Mouse (Mus musculus): Measurements from ENCODE around the gene Axl. TPM values are rescaled to one million over a fixed set of nuclear protein-coding genes. Genes with fewer than 3 reads are reported as not detected.

The Axl gene
- polyA plus RNA-seq, 1 experiment = 33.5 TPM

GRCm38 (mm10) chr7:25783746-25784145, 4.8 kb downstream of the Axl start:
- TF ChIP-seq POLR2A (IDR thresholded peaks at IDR 0.05; ENCODE audit: extremely low read depth, insufficient read depth, low read length) (no peak), CTCF (IDR thresholded peaks at IDR 0.05; ENCODE audit: extremely low read depth, insufficient read depth, low read length) (no peak)
- H3K27ac ChIP-seq (ENCODE audit: insufficient read depth, low read length) = no peak overlapping the region
- no peak overlapping the region for H3K4me3 ChIP-seq (ENCODE audit: insufficient read depth, low read length)

GRCm38 (mm10) chr7:25782744-25783143, 5.8 kb downstream of the Axl start:
- Histone ChIP-seq H3K4me3 (ENCODE audit: insufficient read depth, low read length) (no peak overlapping the region), H3K27ac (ENCODE audit: insufficient read depth, low read length) (no peak overlapping the region), H3K4me1 (ENCODE audit: control insufficient read depth, insufficient read depth, low read length) (peaks cover 4% of the 10 kb centered on the region; the same call in 1 of the 2 replicates)
- no peak for TF ChIP-seq CTCF (IDR thresholded peaks at IDR 0.05; ENCODE audit: extremely low read depth, insufficient read depth, low read length)
- TF ChIP-seq POLR2A (IDR thresholded peaks at IDR 0.05; ENCODE audit: extremely low read depth, insufficient read depth, low read length) = no peak

More at GRCm38 (mm10) chr7:25783746-25784145, 4.8 kb downstream of the Axl start:
- peaks cover 4% of the 10 kb centered on the region; the same call in 1 of the 2 replicates for H3K4me1 ChIP-seq (ENCODE audit: control insufficient read depth, insufficient read depth, low read length)

DNA sequence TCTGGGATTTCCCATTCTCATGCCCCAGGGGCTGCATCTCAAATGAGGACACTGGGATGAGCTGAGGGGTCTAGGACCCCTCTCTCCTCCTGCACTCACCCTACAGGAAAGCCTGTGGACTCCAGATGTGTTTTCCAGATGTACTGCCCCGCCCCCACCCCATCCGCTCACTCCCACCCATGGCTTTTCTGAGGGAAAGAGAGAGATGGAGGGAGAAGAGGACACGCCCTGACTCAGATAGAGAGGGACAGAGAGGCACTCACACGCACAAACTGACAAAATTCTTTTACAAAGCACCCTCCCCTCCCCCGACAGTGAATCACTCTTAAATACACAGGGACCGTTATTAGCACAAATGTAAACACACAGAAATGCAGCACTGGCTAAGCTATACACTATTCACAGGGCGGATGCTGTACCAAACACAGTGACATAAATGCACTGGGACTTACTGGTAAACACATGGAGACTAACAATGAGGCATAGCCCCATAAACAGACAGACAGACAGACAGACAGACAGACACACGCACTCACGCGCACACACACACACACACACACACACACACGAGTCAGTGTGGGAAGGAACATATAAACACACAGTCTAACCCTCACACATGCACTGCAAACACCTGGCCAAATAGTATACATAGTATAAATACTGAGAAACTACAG, 6.4 kb downstream of the Axl start:
- H3K4me3 ChIP-seq (ENCODE audit: insufficient read depth, low read length) = no peak overlapping the region
- H3K4me1 ChIP-seq (ENCODE audit: control insufficient read depth, insufficient read depth, low read length) = peaks cover 4% of the 10 kb centered on the region; the same call in 1 of the 2 replicates
- TF ChIP-seq CTCF (IDR thresholded peaks at IDR 0.05; ENCODE audit: extremely low read depth, insufficient read depth, low read length) (no peak), POLR2A (IDR thresholded peaks at IDR 0.05; ENCODE audit: extremely low read depth, insufficient read depth, low read length) (no peak)
- H3K27ac ChIP-seq (ENCODE audit: insufficient read depth, low read length) = no peak overlapping the region

DNA sequence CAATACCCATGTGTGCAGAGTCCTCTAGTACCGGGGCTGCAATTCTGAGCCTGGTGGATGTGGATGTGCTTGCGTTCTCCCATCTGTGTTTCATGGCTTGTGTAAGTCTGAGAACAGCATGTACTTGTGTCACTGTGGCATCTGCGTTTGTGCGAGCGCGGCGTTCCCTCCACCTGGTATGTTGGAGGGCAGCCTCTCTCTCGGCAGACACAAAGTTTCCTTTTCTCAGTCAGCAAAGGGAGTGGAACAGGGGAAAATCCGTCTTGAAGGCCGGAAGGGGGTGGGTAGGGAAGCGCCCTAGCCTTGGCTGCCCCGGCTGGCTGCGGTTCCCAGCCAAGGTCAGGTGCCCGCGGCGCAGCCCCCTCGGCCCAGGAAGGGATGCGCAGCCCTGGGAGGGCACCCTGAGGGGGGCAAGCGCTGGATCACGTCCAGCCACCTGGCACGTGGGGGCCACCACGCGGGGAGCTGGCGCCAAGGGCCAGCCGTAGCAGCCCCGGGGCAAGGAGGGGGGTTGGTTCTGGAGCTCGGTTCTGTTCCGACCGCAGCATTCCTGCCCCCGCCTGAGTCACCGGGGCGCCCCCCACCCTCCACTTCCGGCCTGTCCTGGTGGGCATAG, 7.1 kb downstream of the Axl start:
- Histone ChIP-seq H3K4me1 (ENCODE audit: control insufficient read depth, insufficient read depth, low read length) (peaks cover 4% of the 10 kb centered on the region; the same call in 1 of the 2 replicates), H3K27ac (ENCODE audit: insufficient read depth, low read length) (no peak overlapping the region), H3K4me3 (ENCODE audit: insufficient read depth, low read length) (no peak overlapping the region)
- TF ChIP-seq CTCF (IDR thresholded peaks at IDR 0.05; ENCODE audit: extremely low read depth, insufficient read depth, low read length) = no peak
- TF ChIP-seq POLR2A (IDR thresholded peaks at IDR 0.05; ENCODE audit: extremely low read depth, insufficient read depth, low read length) = no peak

- Histone ChIP-seq H3K4me3 (ENCODE audit: insufficient read depth, low read length) (no peak overlapping the region), H3K27ac (ENCODE audit: insufficient read depth, low read length) (no peak overlapping the region), H3K4me1 (ENCODE audit: control insufficient read depth, insufficient read depth, low read length) (peaks cover 4% of the 10 kb centered on the region; the same call in 1 of the 2 replicates)
- no peak for TF ChIP-seq CTCF (IDR thresholded peaks at IDR 0.05; ENCODE audit: extremely low read depth, insufficient read depth, low read length)
- TF ChIP-seq POLR2A (IDR thresholded peaks at IDR 0.05; ENCODE audit: extremely low read depth, insufficient read depth, low read length) = no peak
Measured at GRCm38 (mm10) chr7:25780753-25781152, 7.8 kb downstream of the Axl start.

- Histone ChIP-seq H3K4me3 (ENCODE audit: insufficient read depth, low read length) (no peak overlapping the region), H3K27ac (ENCODE audit: insufficient read depth, low read length) (no peak overlapping the region), H3K4me1 (ENCODE audit: control insufficient read depth, insufficient read depth, low read length) (peaks cover 4% of the 10 kb centered on the region; the same call in 1 of the 2 replicates)
- TF ChIP-seq CTCF (IDR thresholded peaks at IDR 0.05; ENCODE audit: extremely low read depth, insufficient read depth, low read length) (no peak), POLR2A (IDR thresholded peaks at IDR 0.05; ENCODE audit: extremely low read depth, insufficient read depth, low read length) (no peak)
Measured at GRCm38 (mm10) chr7:25780021-25780420, 8.5 kb downstream of the Axl start.

GRCm38 (mm10) chr7:25768229-25768628, 20.3 kb downstream of the Axl start:
- no peak overlapping the region for H3K4me3 ChIP-seq (ENCODE audit: insufficient read depth, low read length)
- no peak overlapping the region for H3K27ac ChIP-seq (ENCODE audit: insufficient read depth, low read length)
- H3K4me1 ChIP-seq (ENCODE audit: control insufficient read depth, insufficient read depth, low read length) = no peaks in the 10 kb centered on the region
- no peak for TF ChIP-seq CTCF (IDR thresholded peaks at IDR 0.05; ENCODE audit: extremely low read depth, insufficient read depth, low read length)
- TF ChIP-seq POLR2A (IDR thresholded peaks at IDR 0.05; ENCODE audit: extremely low read depth, insufficient read depth, low read length) = no peak

DNA sequence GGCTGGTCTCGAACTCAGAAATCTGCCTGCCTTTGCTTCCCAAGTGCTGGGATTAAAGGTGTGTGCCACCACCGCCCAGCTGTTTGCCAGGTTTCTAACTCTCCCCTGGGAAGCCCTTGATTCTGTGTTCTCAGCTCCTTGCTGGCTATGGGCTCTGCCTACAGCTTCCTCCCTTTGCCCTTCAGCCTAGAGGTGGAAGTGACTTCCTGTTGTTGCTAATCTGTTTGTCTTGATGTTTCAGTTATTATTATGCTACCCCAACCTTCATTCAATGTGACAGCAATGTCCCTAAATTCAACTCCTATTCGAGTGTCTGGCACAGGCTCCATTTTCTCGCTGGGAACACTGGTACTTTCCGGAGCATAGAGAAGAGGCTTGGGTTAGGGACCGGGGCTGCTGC, 22.4 kb downstream of the Axl start:
- no peak overlapping the region for H3K27ac ChIP-seq (ENCODE audit: insufficient read depth, low read length)
- TF ChIP-seq CTCF (IDR thresholded peaks at IDR 0.05; ENCODE audit: extremely low read depth, insufficient read depth, low read length) (no peak), POLR2A (IDR thresholded peaks at IDR 0.05; ENCODE audit: extremely low read depth, insufficient read depth, low read length) (no peak)
- no peak overlapping the region for H3K4me3 ChIP-seq (ENCODE audit: insufficient read depth, low read length)
- no peaks in the 10 kb centered on the region for H3K4me1 ChIP-seq (ENCODE audit: control insufficient read depth, insufficient read depth, low read length)

- Histone ChIP-seq H3K4me1 (ENCODE audit: control insufficient read depth, insufficient read depth, low read length) (no peaks in the 10 kb centered on the region), H3K4me3 (ENCODE audit: insufficient read depth, low read length) (no peak overlapping the region), H3K27ac (ENCODE audit: insufficient read depth, low read length) (no peak overlapping the region)
- no peak for TF ChIP-seq CTCF (IDR thresholded peaks at IDR 0.05; ENCODE audit: extremely low read depth, insufficient read depth, low read length)
Measured at GRCm38 (mm10) chr7:25764221-25764620, 24.3 kb downstream of the Axl start.

DNA sequence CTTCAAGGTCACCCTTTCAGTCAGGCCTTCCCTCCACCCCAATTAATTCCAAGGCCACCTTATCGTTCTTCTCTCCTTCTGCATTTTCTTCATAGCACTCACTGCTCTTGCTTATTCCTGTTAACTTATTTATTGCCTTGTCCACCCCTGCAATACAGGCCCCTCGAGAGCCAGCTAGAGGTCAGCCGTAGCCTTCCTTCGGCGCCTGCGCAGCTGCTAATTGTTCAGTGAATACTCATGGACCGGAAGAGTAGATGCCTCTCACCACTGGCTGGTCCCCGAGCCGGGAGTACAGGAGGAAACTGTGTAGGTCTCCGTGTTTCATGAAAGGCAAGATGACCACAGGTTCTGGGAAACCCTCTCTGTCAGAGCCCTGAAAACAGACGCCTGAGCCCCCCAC, 24.8 kb downstream of the Axl start:
- Histone ChIP-seq H3K27ac (ENCODE audit: insufficient read depth, low read length) (no peak overlapping the region), H3K4me3 (ENCODE audit: insufficient read depth, low read length) (no peak overlapping the region), H3K4me1 (ENCODE audit: control insufficient read depth, insufficient read depth, low read length) (no peaks in the 10 kb centered on the region)
- TF ChIP-seq CTCF (IDR thresholded peaks at IDR 0.05; ENCODE audit: extremely low read depth, insufficient read depth, low read length) (no peak), POLR2A (IDR thresholded peaks at IDR 0.05; ENCODE audit: extremely low read depth, insufficient read depth, low read length) (no peak)
